Mouse (Mus musculus) olfactory bulb, adult 2 months (tissue): Measurements from ENCODE around the gene Ldb2.

Source experiments
- CTCF ChIP-seq: fragments of 200-500 bp; IDR thresholded peaks from 2 replicates; pipeline ENCODE4 v1.5.1; 2012; ENCODE audit warnings: low read depth, mild to moderate bottlenecking, low read length, moderate library complexity; ENCODE audit not compliant: insufficient read depth
- POLR2A ChIP-seq: fragments of 200-500 bp; IDR thresholded peaks from 2 replicates; pipeline ENCODE4 v1.6.1; 2012; ENCODE audit warnings: mild to moderate bottlenecking, low read depth, low read length, moderate library complexity; ENCODE audit not compliant: insufficient read depth

GRCm38 (mm10) chr5:44725501-44725900, 74.0 kb downstream of the Ldb2 start:
- TF ChIP-seq CTCF: no peak
- no peak for TF ChIP-seq POLR2A
